Mouse (Mus musculus): ENCODE results near the gene Cfap77.

DNA sequence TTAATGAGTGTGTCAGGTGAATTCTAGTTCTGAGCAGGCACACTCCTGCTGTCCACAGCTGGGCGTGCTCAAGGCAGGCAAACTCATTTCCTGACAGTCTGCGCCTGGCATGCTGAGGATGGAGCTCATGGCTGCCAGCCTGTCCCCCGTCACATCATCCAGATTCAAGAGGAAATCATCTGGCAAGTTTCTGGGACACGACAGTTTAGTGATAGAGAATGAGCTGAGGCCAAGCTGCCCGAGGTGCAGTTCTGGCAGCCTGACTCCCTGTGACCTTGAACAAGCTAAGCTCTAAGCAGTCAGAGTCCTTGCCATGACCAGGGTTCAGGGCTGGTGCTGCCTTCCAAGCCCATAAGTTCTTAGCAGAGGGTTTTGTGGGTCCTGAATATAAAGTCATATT lies 56.6 kb downstream of the Cfap77 start:
- no peak for TF ChIP-seq CTCF (IDR thresholded peaks at IDR 0.05; ENCODE audit: extremely low read depth, insufficient read length, insufficient replicate concordance, low read depth, low read length)
- no peak for TF ChIP-seq POLR2A (IDR thresholded peaks at IDR 0.05; ENCODE audit: low read depth, low read length)

All from small intestine, adult 2 months (tissue).